Mouse (Mus musculus) heart, adult 11 months (tissue): ENCODE results near the gene Smyd3.

Source experiments
- DNase-seq: peaks from one replicate; pipeline ENCODE4 v3.0.0; 2022

The Smyd3 gene

GRCm38 (mm10) chr1:179059286-179060112 is 458.3 kb downstream of the Smyd3 start:
- DNase-seq = no peak

- no peak for DNase-seq
Observed at GRCm38 (mm10) chr1:179058675-179059074, 459.2 kb downstream of the Smyd3 start.

GRCm38 (mm10) chr1:179055760-179056159 is 462.1 kb downstream of the Smyd3 start:
- DNase-seq = no peak

DNA sequence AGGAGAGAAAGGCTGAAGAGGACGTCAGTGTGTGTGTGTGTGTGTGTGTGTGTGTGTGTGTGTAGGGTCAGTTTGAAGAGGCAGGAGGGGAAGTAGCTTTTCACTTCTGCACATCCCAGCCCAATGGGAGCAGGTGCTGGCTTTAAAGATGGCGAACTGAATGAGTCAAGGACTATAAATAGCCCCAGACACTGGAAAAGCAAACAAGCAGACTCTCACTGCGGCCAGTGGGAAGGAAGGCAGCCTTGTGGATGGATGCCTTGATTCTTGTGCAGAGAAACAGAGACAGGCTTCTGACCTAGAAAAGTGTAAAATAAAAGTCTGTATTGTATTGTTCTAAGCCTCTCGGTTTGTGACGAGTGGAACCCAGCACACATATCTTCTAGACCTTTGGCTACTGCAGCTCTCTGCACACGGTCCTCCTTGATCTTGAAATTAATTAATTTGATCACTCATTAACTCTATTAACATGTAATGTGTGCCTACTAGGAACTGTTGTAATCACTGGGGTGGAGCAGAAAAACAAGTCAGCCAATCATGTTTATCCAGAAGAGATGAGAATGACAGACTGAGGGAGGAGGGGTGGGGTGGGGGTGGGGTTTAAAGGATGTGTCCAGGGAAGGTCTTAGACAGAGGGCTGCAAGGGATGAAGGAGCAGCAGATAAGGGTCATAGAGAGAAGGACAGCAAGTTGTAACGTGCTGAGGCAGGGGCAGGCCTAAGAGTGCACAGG is 463.3 kb downstream of the Smyd3 start:
- DNase-seq = peak; percentile 69

DNA sequence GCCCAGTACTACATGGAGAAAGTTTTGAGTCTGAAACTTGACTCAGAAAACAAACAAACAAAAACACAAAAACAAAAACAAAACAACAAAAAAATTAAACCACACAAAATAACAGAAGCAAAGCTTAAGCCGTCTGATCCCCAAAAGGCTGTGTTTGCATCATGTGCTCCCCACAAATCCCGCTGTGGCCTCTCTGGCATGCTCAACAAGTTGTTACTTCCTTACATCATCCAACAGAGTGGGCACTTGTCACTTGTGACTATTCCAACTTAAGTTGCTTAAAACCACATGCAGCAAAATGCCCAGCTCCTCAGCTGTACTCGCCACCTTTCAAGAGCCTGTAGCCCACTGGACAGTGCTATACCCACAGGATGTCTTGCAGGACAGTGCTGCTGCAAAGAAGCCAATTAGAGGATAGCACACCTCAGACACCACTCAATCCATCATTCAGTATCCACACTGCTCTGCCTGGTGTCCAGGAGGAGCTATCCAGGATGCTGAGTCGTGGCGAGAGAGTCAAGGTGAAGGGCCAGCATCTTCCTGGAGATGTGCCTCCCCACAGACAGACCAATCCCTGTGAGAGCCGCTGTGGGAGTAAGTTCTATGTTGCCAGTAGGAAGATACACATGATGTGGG is 465.2 kb downstream of the Smyd3 start:
- DNase-seq = peak; percentile 57

- peak; percentile 50 for DNase-seq
Observed at GRCm38 (mm10) chr1:179047931-179048596, 469.8 kb downstream of the Smyd3 start.

GRCm38 (mm10) chr1:179045856-179046714 is 471.8 kb downstream of the Smyd3 start:
- peak; percentile 85 for DNase-seq

GRCm38 (mm10) chr1:179044165-179044564 is 473.7 kb downstream of the Smyd3 start:
- peak; percentile 36 for DNase-seq

- peak; percentile 72 for DNase-seq
Observed at GRCm38 (mm10) chr1:179043644-179044043, 474.2 kb downstream of the Smyd3 start.

DNA sequence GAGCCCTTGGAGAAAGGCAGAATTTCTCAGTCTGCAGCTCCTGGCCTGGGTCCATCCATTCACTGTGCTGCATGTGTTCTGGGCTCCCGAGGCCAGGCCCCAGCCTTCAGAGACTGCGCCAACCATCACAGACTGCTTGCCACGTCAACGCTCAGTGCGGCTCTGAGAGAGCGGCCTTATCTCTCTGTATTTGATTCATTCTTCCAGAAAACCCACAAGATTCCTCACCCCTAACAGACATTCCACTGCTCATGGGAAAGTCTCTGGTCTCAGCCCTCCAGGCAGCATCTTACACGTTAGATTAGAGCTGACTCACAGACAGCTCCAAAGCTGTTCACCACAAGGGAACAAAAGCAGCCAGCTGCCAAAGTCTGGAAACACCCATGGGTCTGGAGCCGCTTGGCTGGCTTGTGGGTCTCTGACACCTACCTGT is 475.9 kb downstream of the Smyd3 start:
- peak; percentile 98 for DNase-seq

- peak; percentile 89 for DNase-seq
Observed at GRCm38 (mm10) chr1:179041231-179041904, 476.5 kb downstream of the Smyd3 start.

DNA sequence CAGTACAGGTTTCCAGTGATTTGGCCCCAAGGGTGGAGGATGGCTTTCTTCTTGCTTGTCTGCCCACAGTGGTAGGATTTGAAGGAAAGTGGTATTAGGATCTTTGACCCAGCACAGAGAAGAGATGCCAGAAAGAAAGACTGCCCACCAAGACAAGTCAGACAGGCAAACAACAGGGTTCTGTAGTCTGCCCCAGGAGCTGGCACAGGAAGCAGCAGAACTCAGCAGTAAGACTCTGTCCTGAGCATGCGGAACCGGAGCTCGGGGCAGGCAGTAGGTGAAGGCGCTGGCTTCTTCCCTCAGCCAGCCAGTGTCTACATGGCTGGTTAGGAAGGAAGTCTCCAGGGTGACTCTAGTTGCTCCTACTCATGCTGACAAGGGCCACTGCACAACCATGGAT is 479.0 kb downstream of the Smyd3 start:
- peak; percentile 53 for DNase-seq

GRCm38 (mm10) chr1:179032947-179033346 is 484.9 kb downstream of the Smyd3 start:
- peak; percentile 62 for DNase-seq

DNA sequence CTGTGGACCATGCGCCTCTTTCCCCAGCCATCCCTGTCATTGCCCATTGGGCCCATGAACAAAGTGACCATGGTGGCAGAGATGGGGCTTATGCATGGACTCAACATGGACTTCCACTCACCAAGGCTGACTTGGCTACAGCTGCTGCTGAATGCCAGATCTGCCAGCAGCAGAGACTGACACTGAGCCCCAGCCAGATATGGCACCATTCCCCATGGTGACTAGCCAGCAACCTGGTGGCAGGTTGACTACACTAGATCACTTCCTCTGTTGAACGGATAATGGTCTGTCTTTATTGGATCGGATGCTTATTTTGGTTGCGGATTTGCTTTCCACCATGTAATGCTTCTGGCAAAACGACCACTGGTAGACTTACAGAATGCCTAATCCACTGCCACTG is 486.3 kb downstream of the Smyd3 start:
- peak; percentile 60 for DNase-seq

GRCm38 (mm10) chr1:179026614-179027013 is 491.2 kb downstream of the Smyd3 start:
- DNase-seq = peak; percentile 45

GRCm38 (mm10) chr1:179025169-179025568 is 492.7 kb downstream of the Smyd3 start:
- DNase-seq = peak; percentile 53

- peak; percentile 49 for DNase-seq
Observed at GRCm38 (mm10) chr1:179023486-179023885, 494.4 kb downstream of the Smyd3 start.

- DNase-seq = no peak
Observed at GRCm38 (mm10) chr1:179017428-179017827, 500.4 kb downstream of the Smyd3 start.

- peak; percentile 68 for DNase-seq
Observed at GRCm38 (mm10) chr1:179013021-179013420, 504.8 kb downstream of the Smyd3 start.

DNA sequence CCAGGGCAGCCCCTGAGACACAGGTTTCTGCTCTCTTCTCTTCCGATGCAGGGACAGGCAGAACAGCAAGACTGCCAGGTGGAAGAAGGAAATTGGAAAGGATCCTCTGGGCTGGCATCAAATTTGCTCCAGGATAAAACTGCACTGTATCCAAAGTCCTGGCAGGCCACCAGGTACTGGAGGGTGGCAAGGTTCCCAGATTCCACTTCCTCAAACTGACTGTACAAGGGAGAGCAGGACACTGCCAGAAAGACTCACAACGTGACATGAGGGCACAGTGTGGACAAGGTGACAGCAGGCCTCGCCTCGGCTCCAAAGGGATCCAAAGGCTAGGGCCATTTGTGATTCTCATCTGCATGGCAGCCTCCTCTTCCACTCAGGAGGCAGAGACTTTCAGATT is 505.6 kb downstream of the Smyd3 start:
- DNase-seq = peak; percentile 98

DNA sequence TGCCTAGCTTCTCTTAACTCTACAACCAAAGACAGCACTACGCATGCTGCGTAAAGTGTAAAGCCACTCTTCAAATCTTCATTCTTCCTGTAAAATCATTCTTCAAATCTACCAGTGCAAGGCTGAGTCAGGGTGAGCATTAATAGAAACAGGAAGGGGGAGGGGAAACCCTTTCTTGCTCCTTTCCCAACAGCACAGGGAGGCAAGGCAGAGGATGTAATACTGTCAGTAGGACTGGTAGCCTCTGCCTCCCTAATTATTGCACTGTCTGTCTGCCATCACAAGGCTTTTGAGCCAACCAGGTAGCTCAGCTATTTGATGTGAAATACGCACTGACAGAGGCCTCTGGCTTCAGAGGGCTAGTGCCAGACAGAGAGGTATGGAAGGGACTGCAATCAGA is 507.1 kb downstream of the Smyd3 start:
- DNase-seq = peak; percentile 76
